Mouse (Mus musculus) spleen, postnatal 14 days (tissue): Measurements from ENCODE around the gene Il12rb2.

ENCODE experiments used
- DNase-seq, 2 experiments: peaks; one replicate each; pipeline ENCODE4 v3.0.0; 2021 to 2022; ENCODE audit warnings: low spot score in 2 of 2

Gene Il12rb2

DNA sequence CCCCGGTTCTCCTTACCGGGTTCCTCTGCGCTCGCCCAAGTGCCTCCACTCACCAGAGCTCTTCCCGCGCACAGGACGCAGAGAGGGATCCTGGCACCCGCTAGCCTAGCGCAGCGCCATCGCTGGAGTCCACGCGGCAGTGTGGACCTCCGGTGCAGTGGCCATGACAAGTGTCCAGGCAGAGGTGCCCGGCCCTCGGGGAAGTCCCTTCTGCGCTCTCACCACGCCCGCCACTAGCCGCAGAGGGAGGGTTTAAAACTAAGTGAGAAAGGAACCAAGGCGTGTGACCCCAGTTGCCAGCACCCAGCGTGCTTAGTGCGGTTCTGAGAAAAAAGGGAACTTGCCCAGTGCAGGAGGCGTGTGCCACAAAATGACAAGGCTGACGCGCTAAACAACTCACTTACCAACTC is at the start of gene Il12rb2:
TSS of gene Il12rb2 (minus strand) at position 207 of the 410 bp plus-strand sequence.
- DNase-seq = peak in 1 of 2 experiments; percentile 9

DNA sequence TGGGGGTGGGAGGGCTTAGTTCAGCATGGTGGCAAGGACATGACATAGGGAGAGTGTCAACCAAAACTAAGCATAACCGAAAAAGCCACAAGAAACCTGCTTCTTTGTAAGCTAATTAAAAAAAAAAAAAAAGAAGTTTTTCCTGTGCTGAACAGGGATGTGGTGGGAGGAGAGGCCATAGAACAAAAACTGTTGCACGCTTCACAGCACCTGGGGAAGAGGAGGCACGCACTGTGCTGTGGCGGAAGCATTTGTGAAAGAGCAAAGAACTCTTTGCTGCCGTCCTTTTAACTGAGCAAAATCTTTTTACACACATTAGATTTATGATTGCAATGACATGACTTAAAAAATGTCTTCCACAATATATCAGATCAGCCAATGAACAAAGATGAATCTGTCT is 45.8 kb upstream of the Il12rb2 start:
- DNase-seq = no peak

DNA sequence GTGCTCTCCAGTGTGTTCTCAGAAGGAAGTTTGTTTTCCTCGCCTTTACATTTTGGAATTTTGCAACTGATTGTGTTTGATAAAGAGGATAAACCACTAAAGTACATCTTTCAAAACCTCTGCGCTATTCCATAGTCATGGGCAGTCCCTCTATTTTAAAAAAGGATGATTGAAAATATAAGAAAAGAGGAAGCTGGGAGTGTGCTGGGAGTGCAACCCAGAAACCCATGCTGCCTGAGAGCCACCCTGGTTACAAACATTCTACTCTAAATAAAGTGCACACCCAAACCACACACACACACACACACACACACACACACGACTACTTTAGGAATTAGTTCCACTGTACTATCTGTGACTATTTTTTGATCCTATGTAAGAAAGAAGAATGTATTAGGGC is 40.6 kb upstream of the Il12rb2 start:
- DNase-seq = no peak

DNA sequence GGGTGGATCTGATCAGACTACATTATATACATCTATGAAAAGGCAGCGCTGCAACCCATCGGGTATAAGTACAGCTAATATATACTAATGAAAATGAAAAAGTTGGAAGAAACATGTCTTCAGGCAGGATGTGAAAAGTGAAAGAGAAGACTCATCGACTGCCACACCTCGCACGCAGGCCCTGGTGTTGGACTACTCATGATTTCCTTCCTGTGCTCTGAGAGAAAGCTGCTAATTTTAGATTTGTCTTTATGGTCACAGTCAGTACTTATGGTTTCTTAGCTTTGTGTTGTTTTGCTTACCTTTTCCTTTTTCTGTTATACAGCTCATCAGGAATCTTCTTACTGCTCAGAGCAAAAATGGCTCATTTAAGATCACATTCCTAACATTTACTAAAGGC is 39.3 kb upstream of the Il12rb2 start:
- DNase-seq = no peak

DNA sequence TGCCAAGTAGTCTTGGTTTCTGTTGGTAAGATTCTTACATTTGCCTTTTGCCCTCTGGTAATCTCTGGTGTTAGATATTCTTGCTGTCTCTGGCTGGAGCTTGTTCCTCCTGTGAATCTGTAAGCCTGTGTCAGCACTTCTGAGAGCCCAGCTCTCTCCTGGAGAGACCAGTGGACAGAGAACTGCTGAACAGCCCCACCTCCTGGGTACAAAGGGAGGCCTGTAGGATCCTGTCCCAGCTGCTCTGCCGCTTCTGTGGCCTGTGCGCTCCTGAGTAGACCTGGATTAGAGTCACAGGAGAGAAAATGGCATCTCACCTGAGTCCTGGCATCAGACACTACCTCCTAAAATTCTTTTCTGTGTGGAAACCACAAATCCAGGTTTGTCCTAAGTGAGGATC is 37.4 kb upstream of the Il12rb2 start:
- no peak for DNase-seq

DNA sequence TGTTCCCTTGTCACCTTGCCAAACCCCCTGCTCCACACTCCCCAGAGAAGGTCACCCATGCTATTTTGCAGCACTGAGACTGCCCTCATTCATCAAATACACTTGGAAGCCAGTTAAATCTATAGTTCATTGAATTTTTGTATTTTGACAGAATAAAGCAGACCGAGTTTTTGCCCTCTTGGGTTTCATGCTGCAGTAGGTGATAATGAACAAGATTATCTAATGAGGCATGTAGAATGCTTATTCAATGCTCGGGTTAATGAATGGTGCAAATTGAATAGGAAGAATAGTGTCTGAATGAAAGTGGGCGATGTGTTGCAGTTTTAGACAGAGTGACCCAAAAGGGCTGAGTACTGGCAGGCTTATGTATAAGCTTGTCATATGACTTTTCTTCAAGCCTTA is 29.3 kb upstream of the Il12rb2 start:
- no peak for DNase-seq

DNA sequence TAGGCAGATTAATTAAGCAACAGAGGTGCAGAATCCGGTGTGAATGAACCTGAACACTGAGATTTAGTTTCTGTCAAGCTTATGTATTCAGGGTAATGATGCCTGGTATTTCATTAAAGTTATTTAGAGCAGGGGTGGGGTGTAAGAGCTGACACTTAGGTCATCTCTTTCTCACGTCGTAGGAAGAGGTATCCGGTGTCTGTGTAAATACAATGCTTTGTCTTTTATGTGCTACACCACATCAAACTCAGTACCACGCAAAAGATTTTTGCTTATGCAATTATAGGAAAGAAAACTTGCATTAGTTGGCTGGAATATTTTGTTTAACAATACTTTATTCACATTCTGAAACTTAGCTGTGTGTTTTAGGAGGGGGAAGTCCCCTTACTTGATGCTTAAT is 23.6 kb upstream of the Il12rb2 start:
- no peak for DNase-seq

DNA sequence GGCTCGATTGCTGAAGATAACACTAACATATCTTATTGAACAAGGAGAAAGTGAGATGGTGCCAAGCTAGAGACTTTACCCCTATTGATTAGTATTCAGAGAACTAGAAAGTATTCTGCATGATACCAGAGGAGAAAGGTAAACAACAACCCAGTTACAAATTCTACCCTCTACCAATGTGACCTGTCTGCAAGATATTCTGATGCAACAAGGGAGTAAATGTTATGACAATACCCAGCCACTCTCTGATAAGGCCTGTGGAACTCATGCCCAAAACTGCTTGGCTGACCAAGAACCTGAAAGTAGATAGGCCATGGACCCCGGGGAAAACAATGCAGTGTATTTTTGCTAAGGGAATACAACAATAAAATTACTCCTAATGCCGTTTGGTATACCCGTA is 10.2 kb downstream of the Il12rb2 start:
- DNase-seq = no peak

DNA sequence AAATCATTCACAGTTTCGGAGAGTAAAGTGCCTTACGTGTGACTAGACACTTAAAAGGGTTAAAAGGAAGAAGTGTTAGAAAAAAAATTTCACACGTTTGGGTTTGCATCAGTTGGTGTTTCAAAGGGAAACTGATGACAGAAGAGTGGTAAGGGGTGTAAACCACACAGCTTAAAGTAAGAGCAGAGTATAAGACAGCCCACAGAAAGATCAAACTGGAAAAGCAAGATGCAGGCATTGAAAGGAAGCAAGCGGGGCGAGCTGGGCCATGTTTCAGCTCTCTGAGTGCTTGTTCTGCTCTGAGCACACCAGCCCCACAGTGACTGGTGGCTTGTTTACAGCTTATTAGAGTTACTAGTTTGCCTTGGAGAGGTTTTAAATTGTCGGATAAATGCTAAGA is 27.9 kb downstream of the Il12rb2 start:
- DNase-seq = no peak

DNA sequence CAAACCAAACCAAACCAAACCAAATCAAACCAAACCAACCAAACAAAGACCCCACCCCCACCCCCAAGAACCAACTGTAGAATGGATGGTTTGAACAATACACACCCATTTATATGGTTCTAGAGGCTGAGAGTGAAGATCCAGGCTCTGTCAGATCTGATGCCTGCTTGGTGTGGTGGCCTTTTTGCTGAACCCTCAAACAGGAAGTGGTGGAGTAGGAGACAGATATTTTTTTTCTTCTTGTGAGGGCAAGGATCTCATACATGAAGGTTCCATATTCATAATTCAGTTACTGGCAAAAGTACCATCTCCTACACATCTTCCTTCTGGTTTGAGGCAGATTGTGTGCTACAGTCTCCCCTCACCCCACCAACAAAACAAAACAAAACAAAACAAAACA is 36.5 kb downstream of the Il12rb2 start:
- DNase-seq = no peak

DNA sequence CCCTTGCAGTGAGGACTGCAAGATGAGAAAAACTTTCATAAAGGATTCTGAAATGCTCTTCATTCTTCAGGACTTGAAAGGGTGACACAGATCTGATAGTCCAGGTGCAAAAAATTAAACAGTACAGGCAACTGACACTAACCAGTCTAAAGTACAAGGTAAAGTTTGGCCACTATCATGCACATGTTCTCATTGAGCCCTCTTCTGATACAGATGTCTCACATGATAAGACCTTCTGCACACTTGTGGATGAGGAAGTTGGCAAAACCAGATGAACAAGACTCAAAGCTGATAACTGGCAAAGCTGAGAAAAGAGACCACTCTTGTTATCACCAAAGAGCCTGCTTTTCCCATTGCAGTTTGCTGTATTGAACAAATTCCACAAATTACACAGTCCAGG is 38.0 kb downstream of the Il12rb2 start:
- DNase-seq = no peak

DNA sequence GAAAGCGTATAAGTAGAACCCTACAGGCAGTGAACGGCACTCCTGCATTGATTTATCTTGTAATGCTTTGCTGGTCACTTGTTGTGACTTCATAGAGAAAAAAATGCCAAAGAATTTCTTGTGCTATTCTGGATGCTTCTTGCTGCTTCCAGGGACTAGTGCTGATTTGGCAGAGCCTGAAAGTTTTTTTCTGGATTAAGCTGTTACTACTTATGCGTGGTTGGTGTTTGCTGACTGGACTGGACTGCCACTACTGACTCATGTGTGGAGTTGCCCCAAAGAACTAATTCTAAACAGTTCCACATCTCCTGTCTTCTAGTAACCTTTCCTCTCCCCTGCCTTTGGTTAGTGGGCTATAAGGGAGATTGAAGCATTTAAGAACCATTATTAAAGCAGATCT is 52.2 kb downstream of the Il12rb2 start:
- no peak for DNase-seq

DNA sequence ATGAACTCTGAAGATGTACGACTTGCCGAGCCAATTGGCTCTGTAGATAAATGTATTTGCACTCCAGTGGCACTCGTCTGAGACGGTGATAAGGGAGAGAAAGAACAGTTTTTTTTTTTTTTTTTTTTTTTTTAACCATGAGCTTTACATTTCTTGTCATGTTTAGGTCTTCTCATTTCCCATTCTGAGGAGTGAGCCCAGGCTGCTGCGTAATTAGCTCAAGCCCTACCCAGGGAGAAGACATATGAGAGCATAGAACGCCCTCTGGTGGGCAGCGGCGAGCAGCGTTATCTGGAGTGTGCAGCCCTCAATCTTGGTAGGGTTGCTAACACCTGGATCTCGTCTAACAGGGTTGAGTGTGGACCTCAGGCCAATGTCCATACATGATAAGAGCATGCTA is 57.5 kb downstream of the Il12rb2 start:
- peak; percentile 13 to 43 for DNase-seq

DNA sequence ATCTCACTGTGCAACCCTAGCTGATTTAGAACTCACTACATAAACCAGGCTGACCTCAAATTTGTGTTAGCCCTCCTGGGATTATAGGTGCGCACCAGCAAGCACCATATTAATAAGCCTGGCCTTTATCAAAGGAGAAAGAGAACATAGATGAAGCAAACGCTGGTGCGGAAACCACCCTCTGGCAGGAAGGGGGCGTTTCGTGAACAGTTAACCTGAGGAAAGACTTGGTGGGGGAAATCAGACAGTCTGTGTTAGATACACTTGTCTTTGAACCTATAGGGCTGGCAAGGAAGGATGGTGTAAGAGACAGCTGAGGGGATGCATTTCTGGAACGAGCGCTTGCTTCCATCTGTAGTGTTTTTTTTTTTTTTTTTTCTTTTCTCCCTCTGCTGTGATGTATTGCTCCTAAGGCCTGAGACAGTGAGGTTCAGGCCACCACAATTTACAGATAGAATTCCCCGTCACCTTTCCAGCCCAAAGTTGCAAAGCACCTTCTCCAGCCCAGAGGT is 58.1 kb downstream of the Il12rb2 start:
- DNase-seq = no peak

DNA sequence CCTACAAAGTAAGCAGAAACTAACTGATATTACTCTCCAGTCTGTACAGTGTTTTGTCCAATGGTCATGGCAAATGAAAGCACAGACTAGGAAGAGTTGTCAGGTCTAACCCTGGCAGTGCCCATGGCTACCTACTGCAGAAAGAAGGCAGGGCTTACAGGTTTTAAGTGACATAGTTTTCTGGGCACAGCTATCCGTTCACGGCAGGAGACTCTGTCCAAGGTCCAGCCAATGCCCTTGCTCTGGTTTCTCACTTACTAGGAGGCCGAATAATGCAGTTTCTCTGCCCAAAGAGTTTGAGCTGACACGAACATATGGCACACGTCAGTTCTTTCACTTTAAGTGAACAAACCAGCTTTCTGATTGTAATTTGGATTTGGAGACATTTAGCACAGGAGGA is 58.9 kb downstream of the Il12rb2 start:
- DNase-seq = no peak

DNA sequence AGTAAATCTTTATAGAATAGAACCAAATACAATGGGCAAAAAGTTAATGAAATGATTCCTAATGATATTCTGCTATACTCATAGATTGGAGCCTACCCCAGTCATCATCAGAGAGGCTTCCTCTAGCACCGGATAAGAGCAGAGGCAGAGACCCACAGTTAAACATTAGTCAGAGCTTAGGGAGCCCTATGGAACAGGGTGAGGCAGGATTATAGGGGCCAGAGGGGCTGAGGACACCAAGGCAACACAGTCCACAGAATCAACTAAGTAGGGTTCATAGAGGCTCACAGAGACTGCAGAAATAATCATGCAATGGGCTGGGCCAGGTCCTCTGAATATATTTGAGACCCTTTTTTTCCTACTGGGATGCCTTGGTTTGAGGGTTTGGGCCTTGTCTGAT is 61.3 kb downstream of the Il12rb2 start:
- DNase-seq = no peak

DNA sequence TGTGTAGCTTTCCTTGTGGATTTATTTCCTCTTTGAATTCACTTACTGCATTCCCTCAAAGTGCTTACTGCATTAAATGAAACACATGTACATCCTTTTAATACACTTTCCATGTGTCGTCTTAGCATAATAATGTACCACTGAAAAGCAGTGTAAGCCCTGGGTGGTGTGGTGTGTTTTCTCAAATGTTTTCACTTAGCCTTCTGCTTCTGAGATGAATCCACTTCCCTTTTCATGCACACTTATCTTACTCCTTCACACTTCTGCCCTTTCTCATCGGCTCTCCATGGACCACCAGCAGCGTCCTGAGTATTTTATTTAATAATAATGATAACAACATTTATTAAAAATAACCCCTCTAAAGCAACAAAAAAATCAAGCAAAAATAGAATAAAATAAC is 66.2 kb downstream of the Il12rb2 start:
- DNase-seq = no peak

DNA sequence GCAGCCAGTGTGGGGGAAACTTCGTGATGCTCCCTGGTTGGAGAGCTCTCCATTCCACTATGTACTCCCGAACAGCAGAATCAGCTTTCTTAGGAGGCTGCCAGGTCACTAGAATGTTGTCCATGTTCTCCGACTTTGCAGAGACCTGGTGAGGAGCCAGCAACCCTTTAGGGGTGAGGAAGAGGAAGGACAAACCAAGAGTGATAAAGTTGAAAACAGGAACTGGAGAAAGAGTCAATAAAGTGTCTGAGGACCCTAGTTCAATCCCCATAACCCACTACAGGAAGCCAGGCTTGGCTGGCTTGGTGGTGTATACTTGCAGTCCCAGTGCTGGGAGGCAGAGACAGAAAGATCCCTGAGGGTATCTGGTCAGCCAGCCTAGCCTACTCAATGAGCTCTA is 67.0 kb downstream of the Il12rb2 start:
- DNase-seq = no peak

DNA sequence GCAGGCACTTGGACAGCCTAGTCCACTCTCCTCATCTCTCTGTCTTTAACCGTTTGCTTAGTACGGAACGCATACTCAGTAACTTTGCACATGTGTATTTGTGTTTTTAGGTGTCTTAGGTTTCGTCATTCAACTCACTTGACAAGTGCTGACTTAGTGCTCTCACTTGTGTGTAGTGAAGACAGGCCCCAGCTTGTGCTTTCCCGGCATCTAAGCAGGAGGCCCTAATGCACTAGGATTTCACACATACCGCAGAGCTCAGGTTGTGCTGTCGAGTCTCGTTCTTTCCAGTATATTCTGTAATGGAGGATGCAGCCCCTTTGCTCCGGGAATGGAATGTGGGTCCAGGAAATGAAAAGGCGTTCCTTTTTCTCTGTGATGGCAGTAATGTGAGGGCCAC is 72.8 kb downstream of the Il12rb2 start:
- DNase-seq = no peak

DNA sequence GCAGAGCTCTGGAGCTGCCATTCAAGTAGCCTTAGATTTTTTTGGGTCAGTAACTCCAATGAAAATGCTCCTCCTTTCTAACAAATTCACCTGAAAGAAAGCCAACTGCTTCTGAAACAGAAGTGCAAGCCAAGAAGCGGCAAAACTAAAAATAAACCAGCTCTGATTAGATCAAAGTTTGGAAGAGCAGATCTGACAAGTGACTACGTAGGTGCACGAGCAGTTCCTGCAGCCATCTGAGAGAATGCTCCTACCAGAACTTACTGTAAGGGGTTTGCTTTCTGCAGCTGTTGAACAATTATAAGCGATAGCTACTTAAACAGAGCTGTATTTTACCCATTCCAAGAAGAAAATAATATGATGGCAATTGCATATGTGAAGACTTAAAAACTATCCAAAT is 73.5 kb downstream of the Il12rb2 start:
- no peak for DNase-seq

DNA sequence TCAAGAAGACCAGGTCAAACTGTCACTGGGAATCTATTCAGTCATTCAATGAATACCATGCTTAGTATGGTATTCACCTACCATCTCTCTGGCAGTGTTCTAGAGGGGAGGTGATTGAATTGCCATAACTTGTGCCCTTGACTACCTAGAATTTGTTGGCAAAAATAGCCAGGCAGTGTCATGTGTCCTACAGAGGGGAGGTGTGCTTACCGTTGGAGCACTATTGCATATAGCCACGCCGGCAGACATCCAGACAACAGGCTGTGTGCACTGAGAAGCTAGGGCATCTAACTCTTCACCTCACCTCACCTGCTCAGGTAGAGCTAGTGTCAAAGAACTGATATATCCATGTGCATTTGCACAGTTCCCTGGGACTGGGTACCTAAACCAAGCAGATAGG is 74.8 kb downstream of the Il12rb2 start:
- DNase-seq = no peak

DNA sequence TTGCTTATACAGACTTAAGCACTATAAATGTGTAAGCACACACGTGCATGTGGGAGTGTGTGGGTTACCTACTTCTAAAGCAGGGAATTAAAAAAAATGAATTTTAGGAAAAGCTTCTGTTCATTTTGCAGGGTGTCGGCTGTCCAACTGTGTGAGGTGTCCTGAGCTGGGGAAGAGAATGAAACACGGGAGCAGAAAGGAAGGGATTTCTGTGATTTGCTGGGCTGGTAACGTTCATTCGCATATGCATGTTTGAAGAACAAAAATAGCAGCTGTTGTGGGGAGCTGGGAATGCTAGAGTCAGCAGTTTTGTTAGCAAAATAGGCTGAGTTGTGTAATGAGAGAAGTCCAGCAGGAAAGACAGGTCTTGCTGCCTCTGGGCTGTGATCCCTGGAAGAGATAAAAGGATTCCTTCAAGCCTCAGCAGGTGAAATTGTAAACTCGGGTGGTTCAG is 75.3 kb downstream of the Il12rb2 start:
- no peak for DNase-seq

DNA sequence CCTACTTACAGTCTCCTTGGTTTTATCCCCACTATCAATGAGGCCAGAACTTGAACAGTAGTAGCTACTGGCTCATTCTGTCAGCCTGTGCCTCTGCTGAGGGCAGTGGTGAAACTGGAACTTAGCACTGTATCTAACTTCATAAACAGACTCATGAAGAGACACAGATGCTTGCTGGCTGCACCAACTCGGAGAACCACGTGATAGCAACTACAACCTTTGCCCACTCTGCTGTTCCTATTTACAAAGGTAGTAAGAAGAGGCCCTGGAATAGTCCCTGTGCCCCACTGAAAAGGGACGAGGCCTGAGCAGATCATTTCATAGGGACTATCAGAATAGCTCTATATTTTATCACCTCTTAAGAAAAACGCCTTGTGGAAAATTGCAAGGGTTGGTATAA is 75.7 kb downstream of the Il12rb2 start:
- DNase-seq = no peak

DNA sequence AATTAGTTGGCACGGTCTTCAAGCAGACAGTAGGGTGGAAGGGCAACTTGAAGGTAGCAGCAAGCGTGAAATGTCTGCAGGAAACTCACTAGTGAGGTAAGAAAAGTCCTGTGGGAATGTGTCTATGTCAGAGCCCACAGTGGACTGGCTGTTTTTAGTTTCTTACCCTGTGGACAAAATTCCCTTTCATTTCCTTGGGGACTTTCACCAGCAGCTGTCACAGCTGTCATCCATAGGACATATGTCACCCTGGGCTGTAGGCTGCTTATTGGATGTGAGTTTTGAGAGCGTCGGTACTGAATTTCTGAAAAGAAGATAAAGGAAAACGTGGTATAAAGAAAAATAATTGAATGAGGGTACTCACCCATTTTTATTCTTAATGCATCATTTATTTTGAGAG is 77.2 kb downstream of the Il12rb2 start:
- DNase-seq = no peak

DNA sequence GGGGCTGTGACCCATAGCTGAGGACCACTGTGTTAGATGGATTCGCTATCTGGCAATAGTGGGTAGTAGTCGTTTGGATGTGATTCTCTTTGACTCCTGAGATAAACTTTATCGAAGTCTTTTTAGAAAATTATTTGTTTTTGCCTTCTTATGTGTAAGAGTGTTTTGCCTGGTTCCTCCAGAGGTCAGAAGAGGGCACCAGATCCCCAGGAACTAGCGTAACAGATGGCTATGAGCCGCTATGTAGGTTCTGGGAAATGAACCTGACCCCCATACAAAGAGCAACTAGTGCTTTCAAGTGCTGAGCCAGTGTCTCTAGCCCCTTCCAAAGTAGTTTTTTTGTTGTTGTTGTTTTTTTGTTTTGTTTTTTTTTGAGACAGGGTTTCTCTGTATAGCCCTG is 79.9 kb downstream of the Il12rb2 start:
- DNase-seq = no peak
